Mouse (Mus musculus): Measurements from ENCODE around the gene Rad18. TPM values are rescaled to one million over a fixed set of nuclear protein-coding genes. Genes with fewer than 3 reads are reported as not detected.

Gene Rad18
- total RNA-seq (2023), result 20.8 TPM

GRCm38 (mm10) chr6:112696056-112696950 is at the start of gene Rad18:
TSS of gene Rad18 (minus strand) at chr6:112696686.

Other genes with a start within 250 kb of the Rad18 start
- gene Cav3, start 237.2 kb downstream of the Rad18 start, total RNA-seq (2023), result not detected
- gene Oxtr, start 206.7 kb downstream of the Rad18 start, total RNA-seq (2023), result not detected

Data from CD8-positive naive resting alpha-beta T cell, adult 57 days (primary cell).